Mouse (Mus musculus): ENCODE measurements at regions not wholly inside any gene's neighbourhood (a gene's known extent, or its start where the extent isn't known, plus 50 kb on each side); places are given as distances from the start of the nearest gene placed in this dataset.

GRCm38 (mm10) chr9:50257162-50257561, 87.6 kb downstream of the Rpl10-ps3 start:
- no peak for DNase-seq (ENCODE audit: low read depth, low spot score)

DNA sequence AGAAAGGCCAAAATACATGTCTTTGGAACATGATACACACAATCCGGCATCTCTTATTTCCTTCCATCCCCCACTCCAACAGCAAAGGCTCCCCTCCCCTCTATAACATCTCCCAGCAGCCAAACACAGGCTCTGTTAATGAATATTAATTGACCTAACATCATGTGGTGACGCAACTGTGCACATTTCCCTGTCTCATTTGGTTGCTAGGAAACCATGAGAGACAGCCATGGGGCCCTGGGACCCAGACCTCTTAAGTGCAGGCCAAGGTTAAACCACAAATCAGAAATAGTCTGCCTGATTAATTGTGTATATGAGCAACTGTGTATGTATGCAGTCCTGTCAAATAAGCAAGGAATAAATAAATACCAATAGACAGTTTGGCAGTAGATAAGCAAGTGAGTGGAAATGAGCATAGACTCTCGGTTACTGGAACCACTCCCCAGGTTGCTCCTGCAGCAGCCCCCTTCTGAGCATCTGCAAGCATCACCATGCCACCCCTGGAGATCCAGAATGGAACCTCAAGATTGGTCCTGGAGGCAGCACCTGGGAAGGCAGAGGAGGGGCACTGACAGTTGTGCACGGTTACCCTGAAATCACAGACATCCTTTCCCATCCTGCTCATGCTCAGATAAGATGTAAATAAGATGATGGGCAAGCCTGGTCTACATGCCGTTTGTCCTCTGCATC, 99.6 kb downstream of the Rpl10-ps3 start:
- peak; percentile 64 for DNase-seq (ENCODE audit: low read depth, low spot score)

- DNase-seq (ENCODE audit: low read depth, low spot score), result no peak
Observed at GRCm38 (mm10) chr9:50240923-50241322, 103.8 kb downstream of the Rpl10-ps3 start.

GRCm38 (mm10) chr9:50235908-50236307, 108.9 kb downstream of the Rpl10-ps3 start:
- no peak for DNase-seq (ENCODE audit: low read depth, low spot score)

DNA sequence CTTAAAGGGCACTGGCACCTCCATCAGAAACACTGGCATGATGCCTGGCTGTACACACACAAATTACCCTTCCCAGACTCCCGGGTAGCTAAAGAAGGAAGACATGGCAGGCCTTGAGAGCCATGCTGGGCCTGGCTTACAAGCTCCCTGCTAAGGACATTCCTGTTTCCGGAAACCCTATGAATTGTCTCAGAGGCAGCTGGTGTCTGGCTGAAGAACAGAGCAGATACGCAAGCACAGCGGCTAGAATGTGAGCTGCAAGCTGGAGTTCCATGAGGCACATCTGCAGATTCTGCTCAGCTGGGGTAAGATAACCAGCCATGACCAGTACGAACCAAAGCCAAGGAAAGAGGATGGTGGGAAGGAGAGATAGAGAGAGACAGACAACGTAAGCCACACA, 110.1 kb downstream of the Rpl10-ps3 start:
- DNase-seq (ENCODE audit: low read depth, low spot score), result no peak

DNA sequence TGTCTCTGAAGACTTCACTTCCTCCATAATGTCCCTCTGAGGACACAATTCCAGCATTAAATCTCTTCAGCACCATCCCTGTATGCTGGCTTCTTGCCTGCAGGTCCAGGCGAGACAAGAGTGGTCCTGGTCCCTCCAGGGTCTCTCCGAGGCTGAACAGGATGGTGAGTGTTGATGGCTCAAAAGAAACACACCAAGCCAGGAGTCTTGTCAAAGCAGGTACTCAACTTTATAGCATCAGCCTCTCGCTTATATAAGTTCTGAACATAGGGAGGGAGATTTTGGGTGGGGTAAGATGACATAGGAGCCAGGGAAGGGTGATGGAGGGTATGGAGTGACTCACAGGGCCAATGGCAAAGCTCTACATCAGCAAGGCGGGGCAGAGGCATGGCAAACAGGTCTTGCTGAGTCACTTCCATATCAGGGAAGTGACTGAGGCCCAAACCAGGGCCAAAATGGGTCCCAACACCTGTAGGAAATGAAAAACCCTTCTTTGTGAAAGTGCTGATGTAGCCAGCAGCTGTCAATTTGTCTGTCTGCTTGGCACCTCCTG, 111.7 kb downstream of the Rpl10-ps3 start:
- DNase-seq (ENCODE audit: low read depth, low spot score), result no peak

DNA sequence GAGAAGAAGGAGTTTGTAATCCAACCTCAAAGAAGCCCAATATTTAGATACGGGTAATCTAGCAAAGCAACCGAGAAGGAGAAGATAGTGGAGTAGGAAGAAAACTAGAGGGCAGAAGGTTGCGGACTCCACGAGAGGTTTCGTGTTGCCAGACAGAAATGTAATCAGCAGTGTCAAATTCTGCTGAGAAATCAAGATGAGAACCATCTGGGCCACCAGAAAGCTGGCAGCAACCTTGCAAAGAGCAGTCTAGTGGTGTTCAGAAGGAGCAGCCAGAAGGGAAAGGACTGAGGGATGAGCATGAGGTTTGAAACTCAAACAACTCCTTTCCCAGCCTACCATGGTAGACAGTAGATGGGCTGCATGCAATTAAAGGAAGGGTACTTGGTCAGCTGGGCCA, 134.3 kb downstream of the Rpl10-ps3 start:
- DNase-seq (ENCODE audit: low read depth, low spot score), result no peak

GRCm38 (mm10) chr9:50199422-50200218, 145.1 kb downstream of the Rpl10-ps3 start:
- no peak for DNase-seq (ENCODE audit: low read depth, low spot score)

GRCm38 (mm10) chr9:50192400-50193110, 152.2 kb downstream of the Rpl10-ps3 start:
- DNase-seq (ENCODE audit: low read depth, low spot score), result no peak

DNA sequence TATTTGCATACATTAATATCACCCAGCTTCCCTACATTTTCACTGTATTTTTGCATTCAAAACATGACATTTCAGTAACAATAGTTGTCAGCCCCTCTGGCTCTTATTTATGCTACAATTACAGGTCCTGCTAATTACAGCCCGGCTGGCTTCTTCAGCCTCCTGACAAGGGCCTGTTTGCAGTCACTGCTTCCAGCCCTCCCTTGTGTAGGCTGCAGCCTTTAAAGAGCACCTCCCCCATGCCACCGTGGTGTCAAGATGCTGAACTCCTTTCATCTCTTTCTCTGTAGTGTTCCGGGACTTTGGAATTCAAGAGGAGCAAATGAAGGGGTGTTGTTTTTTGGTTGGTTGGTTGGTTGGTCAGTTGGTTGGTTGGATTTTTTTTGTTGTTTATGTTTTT, 153.6 kb downstream of the Rpl10-ps3 start:
- no peak for DNase-seq (ENCODE audit: low read depth, low spot score)

GRCm38 (mm10) chr9:50188576-50189070, 156.1 kb downstream of the Rpl10-ps3 start:
- no peak for DNase-seq (ENCODE audit: low read depth, low spot score)

GRCm38 (mm10) chr9:50181360-50181759, 163.4 kb downstream of the Rpl10-ps3 start:
- no peak for DNase-seq (ENCODE audit: low read depth, low spot score)

DNA sequence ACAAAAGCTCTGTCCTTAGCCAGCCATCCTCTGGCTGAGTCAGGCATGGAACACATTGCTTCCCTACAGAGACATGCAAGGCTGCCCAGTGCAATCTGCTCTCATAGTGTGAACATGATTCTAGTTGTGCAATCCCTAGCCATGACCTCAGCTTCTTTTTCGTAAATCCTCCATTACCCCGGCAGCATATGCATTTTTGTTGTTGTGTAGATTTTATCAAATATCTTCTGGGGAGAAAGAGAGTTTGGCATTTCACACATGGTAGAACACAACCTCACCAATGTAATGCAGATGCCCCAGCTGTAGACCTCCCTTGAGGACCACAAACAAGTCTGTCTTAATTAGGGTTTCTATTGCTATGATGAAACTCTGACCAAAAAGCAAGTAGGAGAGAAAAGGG, 168.6 kb downstream of the Rpl10-ps3 start:
- DNase-seq (ENCODE audit: low read depth, low spot score), result no peak

DNA sequence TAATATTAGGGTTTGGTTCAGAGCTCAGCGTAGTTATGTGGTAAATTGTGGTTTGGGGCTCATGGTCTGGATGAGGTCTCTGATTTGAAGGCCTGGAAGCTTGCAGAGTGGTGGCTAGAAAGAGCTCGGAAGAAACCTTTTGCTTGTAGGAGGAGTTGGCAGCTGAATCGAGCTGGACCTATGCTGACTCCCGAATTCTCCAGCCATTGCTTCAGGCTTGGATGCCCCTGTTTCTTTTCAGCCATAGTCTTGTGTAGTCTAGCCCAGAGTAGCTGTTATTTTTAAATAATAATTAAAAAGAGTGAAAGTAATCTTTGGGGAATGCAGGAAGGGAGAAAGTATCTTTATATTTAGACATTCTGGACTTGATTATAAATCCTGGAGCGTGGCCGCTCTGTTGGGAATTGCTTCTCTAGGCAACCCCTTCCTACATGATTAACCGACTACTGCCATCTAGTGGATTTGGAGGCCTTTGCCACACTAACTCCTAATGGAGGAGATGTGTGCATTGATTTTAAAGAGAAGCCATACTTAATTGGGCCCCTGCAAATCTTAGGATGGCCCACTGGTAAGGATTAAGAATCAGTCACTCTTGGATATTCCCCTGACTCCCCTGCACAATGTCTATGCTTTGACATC, 172.8 kb downstream of the Rpl10-ps3 start:
- peak; percentile 81 for DNase-seq (ENCODE audit: low read depth, low spot score)

DNA sequence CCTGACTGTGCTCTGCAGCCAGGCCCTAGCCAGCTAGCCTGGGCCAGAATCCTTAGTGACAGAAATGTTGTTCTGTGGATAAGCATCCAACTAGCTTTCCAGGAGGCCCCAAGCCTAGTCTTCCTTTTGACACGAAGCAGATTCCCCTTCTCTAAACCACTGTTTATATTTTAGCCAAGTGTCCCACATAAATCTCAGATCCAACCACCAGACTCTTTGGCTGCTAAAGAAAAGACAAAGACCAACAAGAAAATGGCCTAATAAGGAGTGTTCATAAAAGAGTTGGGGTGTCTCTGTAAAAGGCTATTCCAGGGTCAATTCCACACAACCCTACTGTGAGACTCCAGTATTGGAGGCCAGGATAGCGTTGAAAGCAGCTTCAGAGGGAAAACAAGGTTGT, 173.6 kb downstream of the Rpl10-ps3 start:
- no peak for DNase-seq (ENCODE audit: low read depth, low spot score)

- no peak for DNase-seq (ENCODE audit: low read depth, low spot score)
Observed at GRCm38 (mm10) chr9:50170637-50171036, 174.1 kb downstream of the Rpl10-ps3 start.

DNA sequence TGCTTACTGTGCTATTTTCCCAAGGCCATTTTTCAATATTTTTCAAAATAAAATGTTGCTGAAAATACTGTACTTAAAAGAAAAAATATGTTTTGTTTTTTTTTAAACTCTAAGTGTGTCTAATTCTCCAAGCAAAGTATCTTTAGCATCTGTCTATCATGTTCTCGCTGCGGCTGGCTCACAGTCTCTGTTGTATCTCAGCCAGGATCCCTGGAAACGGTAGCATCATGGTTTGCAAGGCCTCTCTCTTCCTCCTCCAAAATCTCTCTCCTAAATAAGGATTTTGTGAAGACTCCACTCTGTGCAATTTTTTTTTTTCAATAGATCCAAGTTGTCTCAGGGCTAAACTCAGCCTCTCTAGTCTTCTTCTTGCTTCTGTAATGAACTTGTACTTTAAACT, 190.2 kb downstream of the Rpl10-ps3 start:
- no peak for DNase-seq (ENCODE audit: low read depth, low spot score)

- DNase-seq (ENCODE audit: low read depth, low spot score), result no peak
Observed at GRCm38 (mm10) chr9:50150091-50150490, 194.7 kb downstream of the Rpl10-ps3 start.

DNA sequence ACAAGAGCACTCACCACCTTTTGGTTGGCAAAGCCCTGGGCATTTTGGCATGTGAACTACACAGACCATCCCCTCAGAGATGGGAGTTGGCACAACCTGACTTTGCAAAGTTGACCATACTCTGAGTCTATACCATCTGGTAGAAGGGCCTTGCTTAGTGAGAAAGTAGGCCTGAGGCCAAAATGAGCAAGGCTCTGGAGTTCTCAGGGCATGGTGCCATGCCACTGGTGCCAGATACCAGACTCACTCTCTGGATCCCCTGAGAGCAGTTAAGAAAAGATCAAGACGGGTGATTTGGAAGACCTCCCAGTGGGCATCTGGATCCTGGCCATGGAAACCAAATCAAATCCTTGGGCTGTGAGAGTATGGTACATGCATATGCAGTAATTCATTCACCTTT, 202.0 kb downstream of the Rpl10-ps3 start:
- no peak for DNase-seq (ENCODE audit: low read depth, low spot score)

DNA sequence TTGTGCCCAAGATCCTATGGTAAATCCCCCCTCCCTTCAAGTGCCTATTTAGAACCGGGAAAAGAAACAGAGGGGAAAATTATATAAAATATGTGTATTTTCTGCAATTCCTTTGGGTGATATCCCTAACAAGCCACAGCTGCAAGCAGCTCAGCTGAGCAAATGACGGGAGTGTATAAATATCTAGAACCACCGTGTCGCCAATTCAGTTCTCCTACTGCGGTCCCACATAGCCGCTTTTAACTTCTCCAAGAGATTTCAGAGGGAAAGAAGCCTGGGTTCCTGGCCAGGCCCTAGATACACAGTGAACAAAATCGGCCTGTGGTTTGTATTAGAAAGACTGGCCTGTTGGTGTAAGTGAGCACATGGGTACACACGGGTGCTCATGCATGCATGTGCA, 202.7 kb downstream of the Rpl10-ps3 start:
- no peak for DNase-seq (ENCODE audit: low read depth, low spot score)

GRCm38 (mm10) chr9:50141176-50141575, 203.6 kb downstream of the Rpl10-ps3 start:
- DNase-seq (ENCODE audit: low read depth, low spot score), result no peak
